Mouse (Mus musculus) G1E (cell line): ENCODE data around the gene Cox20.

Experiments
- CTCF ChIP-seq: IDR thresholded peaks from 2 replicates; pipeline ENCODE4 v1.5.1; 2012; ENCODE audit warnings: low read depth, low read length, inconsistent platforms, mixed read lengths
- GATA1 ChIP-seq: IDR thresholded peaks from 2 replicates; pipeline ENCODE4 v1.6.1; 2012; ENCODE audit warnings: borderline replicate concordance, low read length, inconsistent platforms, mixed read lengths
- GATA2 ChIP-seq: IDR thresholded peaks from 2 replicates; pipeline ENCODE4 v1.6.1; 2012; ENCODE audit warnings: low read depth, low read length, inconsistent platforms, borderline replicate concordance
- POLR2AphosphoS5 ChIP-seq: IDR thresholded peaks from 2 replicates; pipeline ENCODE4 v1.6.1; 2012; ENCODE audit warnings: low read depth, low read length, inconsistent platforms; ENCODE audit not compliant: insufficient replicate concordance
- TAL1 ChIP-seq: conservative IDR thresholded peaks from 2 replicates; pipeline ENCODE4 v1.6.1; 2012; ENCODE audit warnings: low read depth, low read length, inconsistent platforms, mixed read lengths

- TF ChIP-seq GATA2 = no peak
- TF ChIP-seq CTCF = no peak
- TF ChIP-seq POLR2AphosphoS5 = no peak
- no peak for TF ChIP-seq GATA1
- no peak for TF ChIP-seq TAL1
Observed at GRCm38 (mm10) chr1:178283946-178284720, 34.8 kb upstream of the Cox20 start.
